Mouse (Mus musculus) c-Kit-positive CD71-positive TER-119-negative erythroid progenitor cells, embryonic 14.5 days (primary cell): Measurements from ENCODE around the gene Ppp2r3c.
A peak's percentile ranks its signal among the peaks of the same experiment; 100 is the strongest.
"Not testable (repeated sequence)": the region's sequence is repeated elsewhere in the genome, so short reads cannot be mapped to it uniquely, and the experiment has no call there.

Source experiments
- DNase-seq: peaks from one replicate; pipeline ENCODE4 v3.0.0-alpha.2; 2013; ENCODE audit warnings: low read depth

Ppp2r3c gene

GRCm38 (mm10) chr12:55302485-55303441, at the start of gene Ppp2r3c:
Ppp2r3c (minus strand) TSS chr12:55302998.
- DNase-seq, result peak; percentile 96

GRCm38 (mm10) chr12:55344583-55344982, 41.8 kb upstream of the Ppp2r3c start:
- DNase-seq, result no peak

- DNase-seq, result no peak
Measured at GRCm38 (mm10) chr12:55343998-55344397, 41.2 kb upstream of the Ppp2r3c start.

GRCm38 (mm10) chr12:55343045-55343444, 40.2 kb upstream of the Ppp2r3c start:
- not testable (repeated sequence) for DNase-seq

GRCm38 (mm10) chr12:55338490-55338889, 35.7 kb upstream of the Ppp2r3c start:
- not testable (repeated sequence) for DNase-seq

- no peak for DNase-seq
Measured at GRCm38 (mm10) chr12:55333662-55334061, 30.9 kb upstream of the Ppp2r3c start.

GRCm38 (mm10) chr12:55329351-55329750, 26.6 kb upstream of the Ppp2r3c start:
- peak; percentile 52 for DNase-seq

- no peak for DNase-seq
Measured at GRCm38 (mm10) chr12:55328784-55329183, 26.0 kb upstream of the Ppp2r3c start.

GRCm38 (mm10) chr12:55325702-55326101, 22.9 kb upstream of the Ppp2r3c start:
- DNase-seq, result no peak

GRCm38 (mm10) chr12:55321642-55322291, 19.0 kb upstream of the Ppp2r3c start:
- DNase-seq, result no peak

GRCm38 (mm10) chr12:55315192-55315591, 12.4 kb upstream of the Ppp2r3c start:
- peak; percentile 89 for DNase-seq

- no peak for DNase-seq
Measured at GRCm38 (mm10) chr12:55313901-55314300, 11.1 kb upstream of the Ppp2r3c start.

- no peak for DNase-seq
Measured at GRCm38 (mm10) chr12:55311841-55312240, 9.0 kb upstream of the Ppp2r3c start.

- no peak for DNase-seq
Measured at GRCm38 (mm10) chr12:55309501-55309900, 6.7 kb upstream of the Ppp2r3c start.

- DNase-seq, result no peak
Measured at GRCm38 (mm10) chr12:55308731-55309130, 5.9 kb upstream of the Ppp2r3c start.

GRCm38 (mm10) chr12:55307566-55307965, 4.8 kb upstream of the Ppp2r3c start:
- no peak for DNase-seq

GRCm38 (mm10) chr12:55306371-55306770, 3.6 kb upstream of the Ppp2r3c start:
- DNase-seq, result no peak

GRCm38 (mm10) chr12:55301472-55302300, 1.1 kb downstream of the Ppp2r3c start:
- no peak for DNase-seq

- no peak for DNase-seq
Measured at GRCm38 (mm10) chr12:55300820-55301351, 1.9 kb downstream of the Ppp2r3c start.

- no peak for DNase-seq
Measured at GRCm38 (mm10) chr12:55299336-55299735, 3.5 kb downstream of the Ppp2r3c start, which contains the start of gene 1110008L16Rik. 1110008L16Rik (plus strand) TSS chr12:55299577.

GRCm38 (mm10) chr12:55298112-55298511, 4.7 kb downstream of the Ppp2r3c start:
- no peak for DNase-seq

- DNase-seq, result not testable (repeated sequence)
Measured at GRCm38 (mm10) chr12:55277583-55277982, 25.2 kb downstream of the Ppp2r3c start.
